Mouse (Mus musculus): ENCODE results near the gene Zfp12. TPM values are rescaled to one million over a fixed set of nuclear protein-coding genes. Genes with fewer than 3 reads are reported as not detected.
A peak's percentile ranks its signal among the peaks of the same experiment; 100 is the strongest.

The Zfp12 gene
- polyA plus RNA-seq, 2 experiments: 1.8 to 2.3 TPM

- H3K27me3 ChIP-seq (ENCODE audit: control insufficient read depth, insufficient read depth, low read length): no peaks in the 10 kb centered on the region; the same call in 1 of the 2 replicates
- WGBS (ENCODE audit: insufficient replicate concordance): 62% methylated on average over 16 of the region's 16 CpGs
- no peaks in the 10 kb centered on the region for H3K36me3 ChIP-seq (replicated peaks; ENCODE audit: control insufficient read depth, insufficient read depth, low read depth)
- DNase-seq (ENCODE audit: low read depth in 3 of 3, low spot score in 3 of 3) (no peak), ATAC-seq (ENCODE audit: insufficient read depth) (no peak)
- no peak overlapping the region for H3K4me3 ChIP-seq (ENCODE audit: insufficient read depth in 1 of 2, low read depth in 2 of 2, low read length in 2 of 2)
- 0 out of 4 replicates have a peak, but pooled peaks cover 0 to 3% of the 10 kb centered on the region in 2 experiments for H3K4me1 ChIP-seq (replicated peaks; ENCODE audit: control insufficient read depth in 2 of 2, insufficient read depth in 2 of 2, low read length in 1 of 2)
- no peaks in the 10 kb centered on the region for H3K9me3 ChIP-seq (ENCODE audit: control insufficient read depth, low read length)
- H3K9ac ChIP-seq (replicated peaks): no peak overlapping the region
- H3K27ac ChIP-seq: no peak overlapping the region
- H3K4me2 ChIP-seq (ENCODE audit: low read depth): no peak overlapping the region
- no peak for TF ChIP-seq EP300 (IDR thresholded peaks at IDR 0.05; ENCODE audit: low read depth)
These were observed 37.8 kb downstream of the Zfp12 start for GRCm38 (mm10) chr5:143272540-143273330.

DNA sequence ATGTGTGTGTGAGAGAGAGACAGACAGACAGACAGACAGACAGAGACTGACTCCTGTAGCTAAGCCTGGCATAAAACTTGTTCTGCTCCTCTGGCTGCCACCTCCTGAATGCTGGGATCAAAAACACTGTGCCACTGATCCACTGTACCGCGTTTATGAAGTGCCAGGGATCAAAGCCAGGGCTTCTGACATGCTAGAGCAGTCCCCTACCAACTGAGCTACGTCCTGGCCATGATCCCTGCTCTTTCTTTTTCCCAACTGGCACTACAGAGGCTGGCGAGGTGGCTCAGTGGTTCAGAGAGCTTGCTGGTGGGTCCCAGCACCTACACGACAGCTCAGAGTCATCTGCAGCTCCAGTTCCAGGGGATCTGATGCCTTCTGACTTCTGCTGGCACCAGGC is 40.8 kb downstream of the Zfp12 start:
- no peaks in the 10 kb centered on the region for H3K27me3 ChIP-seq (ENCODE audit: control insufficient read depth, insufficient read depth, low read length)

GRCm38 (mm10) chr5:143279247-143279646 is 44.3 kb downstream of the Zfp12 start:
- H3K4me1 ChIP-seq (replicated peaks; ENCODE audit: control insufficient read depth in 2 of 2, insufficient read depth in 2 of 2, low read length in 1 of 2): no peaks in the 10 kb centered on the region
- TF ChIP-seq CTCF (IDR thresholded peaks at IDR 0.05; ENCODE audit: low read depth) (no peak), EP300 (IDR thresholded peaks at IDR 0.05; ENCODE audit: low read depth) (no peak)
- no peak overlapping the region for H3K9ac ChIP-seq (replicated peaks)
- no peaks in the 10 kb centered on the region for H3K27me3 ChIP-seq (ENCODE audit: control insufficient read depth, insufficient read depth, low read length)
- no peaks in the 10 kb centered on the region for H3K9me3 ChIP-seq (ENCODE audit: control insufficient read depth, low read length)
- ATAC-seq (ENCODE audit: insufficient read depth) (no peak), DNase-seq (ENCODE audit: low read depth in 3 of 3, low spot score in 3 of 3) (no peak)
- no peak overlapping the region for H3K27ac ChIP-seq
- no peak overlapping the region for H3K4me3 ChIP-seq (ENCODE audit: insufficient read depth in 1 of 2, low read depth in 2 of 2, low read length in 2 of 2)
- no peaks in the 10 kb centered on the region for H3K36me3 ChIP-seq (replicated peaks; ENCODE audit: control insufficient read depth, insufficient read depth, low read depth)
- H3K4me2 ChIP-seq (ENCODE audit: low read depth): no peak overlapping the region
- WGBS (ENCODE audit: insufficient replicate concordance): 39% methylated on average over 10 of the region's 10 CpGs

More for the DNA sequence above, 40.8 kb downstream of the Zfp12 start:
- no peak for TF ChIP-seq CTCF (IDR thresholded peaks at IDR 0.05; ENCODE audit: low read depth)
- TF ChIP-seq EP300 (IDR thresholded peaks at IDR 0.05; ENCODE audit: low read depth): no peak
- no peak overlapping the region for H3K4me3 ChIP-seq (ENCODE audit: insufficient read depth in 1 of 2, low read depth in 2 of 2, low read length in 2 of 2)
- no peak for DNase-seq (ENCODE audit: low read depth in 3 of 3, low spot score in 3 of 3)
- H3K36me3 ChIP-seq (replicated peaks; ENCODE audit: control insufficient read depth, insufficient read depth, low read depth): no peaks in the 10 kb centered on the region
- no peak for ATAC-seq (ENCODE audit: insufficient read depth)
- no peaks in the 10 kb centered on the region for H3K9me3 ChIP-seq (ENCODE audit: control insufficient read depth, low read length)
- no peaks in the 10 kb centered on the region for H3K4me1 ChIP-seq (replicated peaks; ENCODE audit: control insufficient read depth in 2 of 2, insufficient read depth in 2 of 2, low read length in 1 of 2)
- H3K4me2 ChIP-seq (ENCODE audit: low read depth): no peak overlapping the region
- H3K27ac ChIP-seq: no peak overlapping the region
- no peak overlapping the region for H3K9ac ChIP-seq (replicated peaks)
- 38% methylated on average over 5 of the region's 5 CpGs for WGBS (ENCODE audit: insufficient replicate concordance)

GRCm38 (mm10) chr5:143284762-143285161 is 49.8 kb downstream of the Zfp12 start:
- no peak for DNase-seq (ENCODE audit: low read depth in 3 of 3, low spot score in 3 of 3)
- TF ChIP-seq EP300 (IDR thresholded peaks at IDR 0.05; ENCODE audit: low read depth): no peak
- peak; percentile 51 for TF ChIP-seq CTCF (IDR thresholded peaks at IDR 0.05; ENCODE audit: low read depth)
- Histone ChIP-seq H3K9ac (replicated peaks) (no peak overlapping the region), H3K36me3 (replicated peaks; ENCODE audit: control insufficient read depth, insufficient read depth, low read depth) (no peaks in the 10 kb centered on the region), H3K27ac (no peak overlapping the region), H3K27me3 (ENCODE audit: control insufficient read depth, insufficient read depth, low read length) (peaks cover 26% of the 10 kb centered on the region), H3K4me3 (ENCODE audit: insufficient read depth in 1 of 2, low read depth in 2 of 2, low read length in 2 of 2) (no peak overlapping the region), H3K4me1 (replicated peaks; ENCODE audit: control insufficient read depth in 2 of 2, insufficient read depth in 2 of 2, low read length in 1 of 2) (no peaks in the 10 kb centered on the region), H3K9me3 (ENCODE audit: control insufficient read depth, low read length) (no peaks in the 10 kb centered on the region), H3K4me2 (ENCODE audit: low read depth) (no peak overlapping the region)
- no peak for ATAC-seq (ENCODE audit: insufficient read depth)
- WGBS (ENCODE audit: insufficient replicate concordance): 44% methylated on average over 6 of the region's 6 CpGs

GRCm38 (mm10) chr5:143287774-143288328 is 52.9 kb downstream of the Zfp12 start:
- H3K4me1 ChIP-seq (replicated peaks; ENCODE audit: control insufficient read depth in 2 of 2, insufficient read depth in 2 of 2, low read length in 1 of 2): no peaks in the 10 kb centered on the region
- H3K4me2 ChIP-seq (ENCODE audit: low read depth): peak overlapping the region; percentile 45
- no peaks in the 10 kb centered on the region for H3K36me3 ChIP-seq (replicated peaks; ENCODE audit: control insufficient read depth, insufficient read depth, low read depth)
- no peaks in the 10 kb centered on the region for H3K9me3 ChIP-seq (ENCODE audit: control insufficient read depth, low read length)
- H3K27ac ChIP-seq: no peak overlapping the region
- TF ChIP-seq EP300 (IDR thresholded peaks at IDR 0.05; ENCODE audit: low read depth) (no peak), CTCF (IDR thresholded peaks at IDR 0.05; ENCODE audit: low read depth) (no peak)
- 3% methylated on average over 48 of the region's 48 CpGs for WGBS (ENCODE audit: insufficient replicate concordance)
- DNase-seq (ENCODE audit: low read depth in 3 of 3, low spot score in 3 of 3): no peak
- peak overlapping the region in 1 of 2 experiments; percentile 10; a peak in 1 of 4 replicates for H3K4me3 ChIP-seq (ENCODE audit: insufficient read depth in 1 of 2, low read depth in 2 of 2, low read length in 2 of 2)
- H3K9ac ChIP-seq (replicated peaks): no peak overlapping the region
- H3K27me3 ChIP-seq (ENCODE audit: control insufficient read depth, insufficient read depth, low read length): peaks cover 46% of the 10 kb centered on the region
- ATAC-seq (ENCODE audit: insufficient read depth): no peak
